Mouse (Mus musculus) spleen, postnatal 14 days (tissue): Measurements from ENCODE around the gene Gm47996.

Experiments used
- DNase-seq, 2 experiments: peaks; one replicate each; pipeline ENCODE4 v3.0.0; 2021 to 2022; ENCODE audit warnings: low spot score in 2 of 2

The Gm47996 gene

DNA sequence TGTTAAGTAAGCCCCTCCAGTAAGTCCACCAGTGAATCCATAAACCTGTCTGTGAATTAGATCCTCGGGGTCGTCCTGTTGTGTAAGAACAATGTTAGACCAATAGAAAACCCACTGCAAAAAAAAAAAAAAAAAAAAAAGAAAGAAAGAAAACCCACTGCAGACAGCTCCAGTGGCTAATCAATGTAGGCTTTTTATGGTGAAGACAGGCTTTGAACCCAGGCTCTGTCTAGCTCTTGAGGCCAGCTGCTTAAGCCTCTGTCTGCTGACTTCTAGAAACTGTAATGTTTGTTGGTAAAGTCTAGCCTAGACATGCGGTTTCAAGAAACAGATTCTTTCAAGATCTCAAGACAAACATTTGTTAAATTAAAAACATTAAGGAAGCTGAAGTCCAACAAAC lies 40.2 kb downstream of the Gm47996 start:
- no peak for DNase-seq

GRCm38 (mm10) chr1:151250529-151251193 lies 40.7 kb downstream of the Gm47996 start:
- DNase-seq, result peak in 1 of 2 experiments; percentile 9

- DNase-seq, result no peak
Measured at GRCm38 (mm10) chr1:151251194-151252010, 41.5 kb downstream of the Gm47996 start.

DNA sequence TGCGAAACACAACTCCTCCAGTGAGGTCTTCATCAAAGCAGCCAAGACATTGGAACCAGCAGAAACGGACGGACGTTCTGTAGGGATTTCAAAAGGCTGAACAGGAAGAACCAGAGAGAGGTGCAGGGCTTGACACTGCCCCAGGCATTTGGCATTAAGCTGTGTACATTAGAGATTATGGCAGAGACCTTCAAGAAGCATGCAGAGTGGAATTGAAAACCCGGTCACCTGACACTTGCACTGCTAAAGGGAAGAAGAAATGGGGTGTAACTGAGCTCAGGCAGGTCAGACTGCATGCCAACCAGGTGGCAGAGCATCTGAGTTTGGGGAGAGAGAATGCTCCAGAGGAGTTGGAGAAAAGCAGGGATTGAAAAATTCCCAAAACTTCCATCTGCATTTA lies 45.5 kb downstream of the Gm47996 start:
- no peak for DNase-seq

DNA sequence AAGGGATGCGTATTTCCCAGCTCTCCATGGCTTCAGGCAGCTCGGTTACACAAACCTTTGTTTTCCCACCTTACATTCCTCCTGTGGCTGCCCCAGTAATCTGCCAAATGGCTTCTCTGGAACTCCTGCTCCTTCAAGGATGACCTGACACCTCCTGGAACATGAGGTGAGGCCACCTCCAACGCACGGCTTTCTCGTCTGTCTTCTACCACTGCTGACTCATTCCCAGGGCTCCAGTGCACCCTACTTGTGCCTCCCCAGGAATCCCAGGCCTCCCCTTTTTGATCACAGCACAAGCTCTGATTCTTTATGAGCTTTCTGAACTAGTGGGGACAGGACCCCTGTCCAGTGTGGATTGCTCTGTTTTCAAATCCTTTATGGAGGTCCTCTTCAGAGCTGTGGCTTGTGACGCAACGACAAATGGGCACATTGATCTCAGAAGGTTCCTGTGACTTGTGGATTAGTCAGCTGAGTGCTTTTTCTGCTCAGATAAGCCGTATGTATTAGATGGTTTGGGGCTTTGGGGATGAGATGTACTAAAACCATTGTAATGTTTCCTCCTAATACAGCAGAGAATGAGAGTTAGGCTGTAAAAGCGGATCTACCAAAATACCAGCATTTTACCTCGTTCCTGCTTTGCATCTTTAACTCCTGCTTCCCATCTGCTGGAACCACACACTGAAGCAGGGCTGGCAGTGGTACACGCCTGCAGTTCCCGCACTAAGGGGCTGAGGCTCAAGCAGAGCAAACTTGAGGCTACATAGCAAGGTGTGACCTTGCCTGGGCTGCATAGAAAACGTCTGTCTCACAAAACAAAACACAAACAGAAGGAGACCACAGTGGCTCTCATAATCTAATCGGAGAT lies 48.4 kb downstream of the Gm47996 start:
- DNase-seq, result no peak

DNA sequence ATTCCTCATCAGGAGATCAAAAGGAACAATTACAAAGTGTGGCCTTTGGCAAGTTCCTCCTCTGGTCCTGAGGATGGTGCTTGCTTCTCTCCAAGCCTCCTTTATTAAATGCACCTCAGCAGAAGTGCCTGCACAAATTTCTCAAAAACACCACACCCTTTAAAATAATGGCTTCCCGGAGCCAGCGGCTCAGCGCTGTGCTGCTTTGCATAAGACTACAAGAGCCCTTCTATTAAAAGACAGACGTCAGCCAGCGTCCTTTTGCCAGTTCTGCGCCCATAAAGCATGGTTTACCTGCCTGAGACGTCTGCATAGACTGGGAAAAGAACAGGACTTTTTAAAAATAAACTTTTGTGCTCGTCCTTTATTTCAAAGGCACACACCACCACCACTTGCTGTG lies 49.1 kb downstream of the Gm47996 start:
- no peak for DNase-seq
